Mouse (Mus musculus) thymus, postnatal 14 days (tissue): Measurements from ENCODE around the gene Safb.

Experiments
- DNase-seq: peaks from one replicate; pipeline ENCODE4 v3.0.0; 2021

The Safb gene

GRCm38 (mm10) chr17:56561866-56562265, 22.8 kb upstream of the Safb start:
- DNase-seq = no peak

GRCm38 (mm10) chr17:56566293-56566692, 18.3 kb upstream of the Safb start:
- no peak for DNase-seq

GRCm38 (mm10) chr17:56566918-56567317, 17.7 kb upstream of the Safb start:
- no peak for DNase-seq

GRCm38 (mm10) chr17:56567370-56567769, 17.3 kb upstream of the Safb start:
- no peak for DNase-seq

GRCm38 (mm10) chr17:56570287-56570686, 14.3 kb upstream of the Safb start:
- DNase-seq = no peak

GRCm38 (mm10) chr17:56572154-56572553, 12.5 kb upstream of the Safb start:
- no peak for DNase-seq

- DNase-seq = no peak
Observed at GRCm38 (mm10) chr17:56572939-56573338, 11.7 kb upstream of the Safb start.

- no peak for DNase-seq
Observed at GRCm38 (mm10) chr17:56583071-56583470, 1.6 kb upstream of the Safb start.

- DNase-seq = no peak
Observed at GRCm38 (mm10) chr17:56583611-56584256, 891 bp upstream of the Safb start.

GRCm38 (mm10) chr17:56585171-56585821, 671 bp downstream of the Safb start:
- no peak for DNase-seq

GRCm38 (mm10) chr17:56587773-56588172, 3.1 kb downstream of the Safb start:
- no peak for DNase-seq

GRCm38 (mm10) chr17:56588921-56589320, 4.3 kb downstream of the Safb start:
- no peak for DNase-seq

- no peak for DNase-seq
Observed at GRCm38 (mm10) chr17:56592553-56592952, 7.9 kb downstream of the Safb start.

GRCm38 (mm10) chr17:56593527-56594271, 9.1 kb downstream of the Safb start:
- no peak for DNase-seq

- DNase-seq = no peak
Observed at GRCm38 (mm10) chr17:56603186-56604069, 18.8 kb downstream of the Safb start.

GRCm38 (mm10) chr17:56604070-56604380, 19.4 kb downstream of the Safb start:
- DNase-seq = no peak

GRCm38 (mm10) chr17:56604422-56604821, 19.8 kb downstream of the Safb start:
- no peak for DNase-seq

GRCm38 (mm10) chr17:56605431-56605830, 20.8 kb downstream of the Safb start:
- DNase-seq = no peak

GRCm38 (mm10) chr17:56607521-56608062, 23.0 kb downstream of the Safb start:
- no peak for DNase-seq

- DNase-seq = no peak
Observed at GRCm38 (mm10) chr17:56608699-56609098, 24.1 kb downstream of the Safb start.

- peak; percentile 95 for DNase-seq
Observed at GRCm38 (mm10) chr17:56609452-56610171, 25.0 kb downstream of the Safb start, which contains the start of gene 2410015M20Rik. Gene 2410015M20Rik, minus strand, starts transcription at chr17:56609771.

GRCm38 (mm10) chr17:56611323-56611722, 26.7 kb downstream of the Safb start:
- DNase-seq = no peak
